Mouse (Mus musculus) ovary, postnatal 36 days (tissue): Measurements from ENCODE around the gene Pcdh7.
"Not testable (repeated sequence)": the region's sequence is repeated elsewhere in the genome, so short reads cannot be mapped to it uniquely, and the experiment has no call there.

ENCODE experiments used
- DNase-seq: peaks from one replicate; pipeline ENCODE4 v3.0.0; 2022; ENCODE audit warnings: low spot score, mixed read lengths

Pcdh7 gene

DNA sequence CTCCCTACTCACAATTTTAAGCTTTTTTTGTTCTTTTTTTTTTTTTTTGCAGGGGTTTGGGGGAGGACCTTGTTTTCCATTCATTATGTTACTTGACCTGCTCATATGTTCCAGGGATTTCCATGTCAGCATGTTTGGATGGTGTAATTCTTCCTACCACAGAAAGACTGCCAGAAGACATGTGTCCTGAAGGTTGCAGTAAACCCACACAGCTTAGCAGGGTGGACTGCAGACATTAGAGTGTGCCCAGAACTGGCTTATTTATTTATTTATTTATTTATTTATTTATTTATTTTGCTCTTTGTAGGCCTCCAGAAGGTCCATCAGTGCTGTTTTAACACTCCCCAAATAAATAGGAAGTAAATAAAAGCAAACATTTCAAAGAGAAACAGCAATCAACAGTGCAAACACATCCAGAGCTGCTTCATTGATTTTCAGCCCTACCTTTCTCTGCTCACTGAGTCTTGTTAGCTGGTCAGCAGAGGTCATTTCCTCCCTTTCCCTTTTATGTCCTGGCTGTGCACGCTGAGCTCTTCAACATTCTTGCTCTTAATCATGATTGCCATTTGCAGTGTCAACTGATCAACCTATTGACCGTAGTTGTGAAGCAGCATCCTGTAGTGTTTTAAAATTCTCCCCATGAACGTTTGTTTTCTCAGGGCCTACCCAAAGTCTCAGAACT, 401.3 kb downstream of the Pcdh7 start:
- DNase-seq: no peak

DNA sequence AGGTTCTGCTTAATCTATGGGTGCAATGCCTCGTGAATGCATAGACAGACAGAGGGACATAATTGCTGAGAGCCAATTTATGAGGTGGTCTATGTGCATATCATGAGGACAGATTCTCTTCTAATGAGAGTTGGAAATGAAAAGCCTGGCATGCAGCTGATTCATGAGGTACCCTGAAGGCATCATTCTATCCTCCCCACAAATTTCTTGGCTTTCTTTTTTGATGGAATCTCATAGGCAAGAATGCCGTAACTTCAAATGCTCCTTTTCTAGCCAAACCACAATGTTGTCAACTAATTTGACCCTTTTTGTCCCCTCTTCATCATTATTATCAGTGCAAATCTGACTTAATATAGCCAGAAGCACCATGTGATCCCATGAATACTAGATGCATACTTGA, 426.1 kb downstream of the Pcdh7 start:
- no peak for DNase-seq

DNA sequence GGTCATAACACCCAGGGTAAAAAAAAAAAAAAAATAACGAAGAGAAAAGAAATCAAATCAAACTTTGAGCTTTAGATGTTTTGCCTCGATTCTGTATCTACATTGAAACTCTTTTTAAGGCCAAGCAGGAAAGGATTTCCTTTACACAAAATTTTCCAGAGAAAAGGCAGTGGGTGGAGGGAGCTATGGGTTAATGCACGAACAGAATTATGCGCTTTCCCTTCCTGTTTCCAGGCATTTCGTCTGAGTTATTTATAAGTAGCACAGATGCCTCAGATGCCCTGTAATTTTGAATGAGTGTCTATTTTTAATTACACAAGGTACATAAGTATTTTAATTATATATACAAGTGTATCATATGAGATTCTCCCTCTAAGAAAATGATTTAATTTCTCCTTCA, 436.2 kb downstream of the Pcdh7 start:
- DNase-seq: no peak

DNA sequence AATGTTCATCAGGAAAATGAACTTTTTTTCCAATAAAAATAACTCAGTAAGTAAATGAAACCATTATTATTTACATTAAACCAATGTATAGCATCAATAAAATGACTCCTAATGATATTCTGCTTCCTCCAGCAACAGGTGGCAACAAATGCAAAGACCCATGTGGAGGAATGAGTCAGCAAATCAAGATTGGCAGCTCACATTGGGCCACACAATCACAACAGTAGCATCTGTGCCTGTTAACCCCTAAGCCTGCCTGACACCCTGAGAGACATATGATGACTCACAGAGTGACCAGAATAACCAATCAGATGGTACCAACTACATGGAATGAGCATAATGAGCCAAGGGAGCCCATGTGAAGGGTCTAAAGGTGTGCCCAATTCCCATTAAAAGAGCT, 454.5 kb downstream of the Pcdh7 start:
- DNase-seq: no peak

DNA sequence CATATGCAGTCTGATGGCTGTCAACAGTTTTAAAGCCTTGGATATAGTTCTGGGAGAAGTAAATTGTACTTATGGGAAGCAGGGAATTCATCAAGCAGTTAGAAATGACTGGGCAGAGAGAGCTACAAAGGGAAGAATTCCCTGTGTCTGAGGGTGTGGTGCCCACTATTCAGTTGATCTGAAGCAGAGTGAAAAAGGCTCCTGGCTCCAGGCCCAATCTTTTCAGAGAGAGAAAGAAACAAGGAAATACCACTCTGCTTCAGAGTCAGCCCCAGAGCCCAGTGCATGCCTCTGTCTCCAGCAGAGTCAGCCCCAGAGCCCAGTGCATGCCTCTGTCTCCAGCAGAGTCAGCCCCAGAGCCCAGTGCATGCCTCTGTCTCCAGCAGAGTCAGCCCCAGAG, 456.6 kb downstream of the Pcdh7 start:
- not testable (repeated sequence) for DNase-seq

DNA sequence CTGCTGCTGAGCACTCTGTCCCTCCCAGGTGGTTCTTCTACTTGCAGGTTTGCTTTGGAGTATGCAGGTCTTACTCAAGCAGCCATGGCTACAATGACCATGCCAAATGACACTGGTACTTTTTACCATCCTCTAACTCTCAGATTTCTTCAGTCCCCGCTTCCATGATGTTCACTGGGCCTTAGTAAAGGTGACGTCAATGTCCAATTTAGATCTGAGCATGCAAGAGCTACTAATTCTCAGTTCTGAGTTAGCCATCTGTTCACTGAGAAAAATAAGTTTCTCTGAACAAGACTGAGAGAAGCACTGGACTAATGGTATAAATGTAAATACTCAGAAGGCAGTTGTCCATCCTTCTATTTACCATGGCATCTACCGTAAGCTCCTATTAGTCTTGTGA, 457.8 kb downstream of the Pcdh7 start:
- no peak for DNase-seq
